Mouse (Mus musculus): ENCODE measurements around the gene Gm813. TPM values are rescaled to one million over a fixed set of nuclear protein-coding genes. Genes with fewer than 3 reads are reported as not detected.

The Gm813 gene
- polyA plus RNA-seq, 1 experiment from 2014 or later: not detected

- H3K9me3 ChIP-seq (ENCODE audit: low read length): no peaks in the 10 kb centered on the region
- ATAC-seq (no peak), DNase-seq (ENCODE audit: low spot score) (no peak)
- no peak overlapping the region for H3K4me3 ChIP-seq (ENCODE audit: low read depth, low read length)
- no peaks in the 10 kb centered on the region for H3K36me3 ChIP-seq (ENCODE audit: insufficient read depth, low read length)
- no peak overlapping the region for H3K9ac ChIP-seq (replicated peaks; ENCODE audit: low read depth)
- H3K4me1 ChIP-seq (ENCODE audit: insufficient read depth, low read depth, low read length): no peaks in the 10 kb centered on the region
- no peaks in the 10 kb centered on the region for H3K27me3 ChIP-seq (replicated peaks; ENCODE audit: insufficient read depth, low read length)
- no peak for TF ChIP-seq EP300 (IDR thresholded peaks at IDR 0.05)
- TF ChIP-seq CTCF (IDR thresholded peaks at IDR 0.05): no peak
- H3K4me2 ChIP-seq (replicated peaks; ENCODE audit: low read depth, low read length): no peak overlapping the region
- no peak overlapping the region for H3K27ac ChIP-seq (ENCODE audit: low read length)
Observed at GRCm38 (mm10) chr16:58589444-58589843, 27.3 kb downstream of the Gm813 start.

DNA sequence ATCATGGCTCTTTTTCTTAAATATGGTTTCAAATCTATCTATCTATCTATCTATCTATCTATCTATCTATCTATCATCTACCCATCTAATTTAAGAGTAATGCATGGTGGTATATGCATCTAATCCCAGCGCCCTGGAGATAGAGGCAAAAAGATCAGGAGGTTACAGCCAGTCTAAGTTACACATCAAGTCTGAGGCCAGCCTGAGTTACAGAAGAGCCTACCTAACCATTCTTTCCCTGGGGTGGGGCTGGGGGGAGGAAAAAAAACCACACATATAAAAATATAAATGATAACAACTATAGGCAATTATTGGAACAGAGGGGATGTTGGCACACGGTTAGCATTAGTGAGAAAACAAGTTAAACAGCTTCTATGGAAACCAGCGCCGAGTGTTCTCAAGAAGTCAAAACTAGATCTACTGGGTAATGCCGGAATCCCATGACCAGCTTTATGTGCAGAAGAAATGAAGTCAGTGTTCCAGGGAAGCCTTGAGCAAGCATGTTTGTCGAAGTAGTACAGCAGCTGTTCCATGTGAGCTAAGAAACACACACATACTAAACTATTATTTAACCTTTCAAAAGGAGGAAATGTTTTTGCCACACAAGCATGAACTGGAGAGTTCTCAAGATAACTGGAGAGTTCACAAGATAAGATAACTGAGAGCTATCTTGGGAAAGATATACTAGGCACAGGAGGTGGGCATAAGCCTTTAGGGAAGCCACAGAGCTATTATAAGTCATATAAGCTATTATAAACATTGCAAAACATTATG is 42.6 kb downstream of the Gm813 start:
- no peaks in the 10 kb centered on the region for H3K27me3 ChIP-seq (replicated peaks; ENCODE audit: insufficient read depth, low read length)
- WGBS: 55% methylated on average over 6 of the region's 6 CpGs
- no peak overlapping the region for H3K4me3 ChIP-seq (ENCODE audit: low read depth, low read length)
- TF ChIP-seq CTCF (IDR thresholded peaks at IDR 0.05) (no peak), EP300 (IDR thresholded peaks at IDR 0.05) (peak; percentile 63)
- ATAC-seq (peak; percentile 90), DNase-seq (ENCODE audit: low spot score) (peak; percentile 81)
- H3K4me1 ChIP-seq (ENCODE audit: insufficient read depth, low read depth, low read length): no peaks in the 10 kb centered on the region
- no peaks in the 10 kb centered on the region for H3K9me3 ChIP-seq (ENCODE audit: low read length)
- no peaks in the 10 kb centered on the region for H3K36me3 ChIP-seq (ENCODE audit: insufficient read depth, low read length)
- H3K27ac ChIP-seq (ENCODE audit: low read length): no peak overlapping the region
- no peak overlapping the region for H3K9ac ChIP-seq (replicated peaks; ENCODE audit: low read depth)
- no peak overlapping the region for H3K4me2 ChIP-seq (replicated peaks; ENCODE audit: low read depth, low read length)

- no peak for DNase-seq (ENCODE audit: low spot score)
Observed at GRCm38 (mm10) chr16:58570694-58571264, 46.0 kb downstream of the Gm813 start.

More at GRCm38 (mm10) chr16:58570694-58571264, 46.0 kb downstream of the Gm813 start:
- TF ChIP-seq EP300 (IDR thresholded peaks at IDR 0.05) (no peak), CTCF (IDR thresholded peaks at IDR 0.05) (no peak)
- Histone ChIP-seq H3K9me3 (ENCODE audit: low read length) (no peaks in the 10 kb centered on the region), H3K4me3 (ENCODE audit: low read depth, low read length) (no peak overlapping the region), H3K36me3 (ENCODE audit: insufficient read depth, low read length) (no peaks in the 10 kb centered on the region), H3K27me3 (replicated peaks; ENCODE audit: insufficient read depth, low read length) (no peaks in the 10 kb centered on the region), H3K4me1 (ENCODE audit: insufficient read depth, low read depth, low read length) (no peaks in the 10 kb centered on the region), H3K9ac (replicated peaks; ENCODE audit: low read depth) (no peak overlapping the region), H3K27ac (ENCODE audit: low read length) (no peak overlapping the region), H3K4me2 (replicated peaks; ENCODE audit: low read depth, low read length) (no peak overlapping the region)
- ATAC-seq: no peak

Other genes with a start within 250 kb of the Gm813 start
- gene Dcbld2, start 208.5 kb downstream of the Gm813 start, polyA plus RNA-seq (2015; fragmentation: Nextera tagmentation; extraction: Ambion mirVana): 3.3 and 4.7 TPM in 2 replicates
- 52.3 and 56.0 TPM in 2 replicates for gene St3gal6, start 92.7 kb downstream of the Gm813 start, polyA plus RNA-seq (2015; fragmentation: Nextera tagmentation; extraction: Ambion mirVana)
- not detected in 2 replicates for gene E330017A01Rik, start 21.8 kb upstream of the Gm813 start, polyA plus RNA-seq (2015; fragmentation: Nextera tagmentation; extraction: Ambion mirVana)
- 13.4 and 14.2 TPM in 2 replicates for gene Cpox, start 53.3 kb upstream of the Gm813 start, polyA plus RNA-seq (2015; fragmentation: Nextera tagmentation; extraction: Ambion mirVana)
- 0.08 and 0.18 TPM in 2 replicates for gene Gpr15, start 102.1 kb upstream of the Gm813 start, polyA plus RNA-seq (2015; fragmentation: Nextera tagmentation; extraction: Ambion mirVana)
- gene Cldnd1, start 110.9 kb upstream of the Gm813 start, polyA plus RNA-seq (2015; fragmentation: Nextera tagmentation; extraction: Ambion mirVana): 80.4 and 81.8 TPM in 2 replicates
- not detected in 2 replicates for gene Olfr172, start 146.2 kb upstream of the Gm813 start, polyA plus RNA-seq (2015; fragmentation: Nextera tagmentation; extraction: Ambion mirVana)
- gene Olfr173, start 183.3 kb upstream of the Gm813 start, polyA plus RNA-seq (2015; fragmentation: Nextera tagmentation; extraction: Ambion mirVana): not detected in 2 replicates
- not detected in 2 replicates for gene Olfr175-ps1, start 209.8 kb upstream of the Gm813 start, polyA plus RNA-seq (2015; fragmentation: Nextera tagmentation; extraction: Ambion mirVana)